Mouse (Mus musculus) CH12.LX (cell line): ENCODE measurements around the gene Hcrtr1. TPM values are rescaled to one million over a fixed set of nuclear protein-coding genes. Genes with fewer than 3 reads are reported as not detected.

Experiments used
- DNase-seq: peaks from one replicate; pipeline ENCODE4 v3.0.0-alpha.2; 2013; ENCODE audit errors: extremely low read depth
- H3K27ac ChIP-seq: 2 replicates; pipeline ENCODE4 v1.5.1; 2012; ENCODE audit warnings: low read depth, mild to moderate bottlenecking, control low read depth, moderate library complexity; ENCODE audit not compliant: insufficient read depth
- H3K27me3 ChIP-seq: replicated peaks from 2 replicates; pipeline ENCODE3; 2012; ENCODE audit warnings: inconsistent platforms
- H3K36me3 ChIP-seq, 2 experiments: replicated peaks in 1 of 2; 2 replicates each; pipeline versions ENCODE3 to v1.6.1; 2012; ENCODE audit warnings: inconsistent platforms in 1 of 2, low read length in 1 of 2, mild to moderate bottlenecking in 1 of 2, mixed read lengths in 1 of 2, moderate library complexity in 1 of 2; ENCODE audit not compliant: control insufficient read depth in 1 of 2, insufficient read depth in 1 of 2
- H3K4me1 ChIP-seq, 2 experiments: 2 replicates each; pipeline ENCODE4 v1.6.1; 2012; ENCODE audit warnings: inconsistent platforms in 1 of 2, moderate library complexity in 1 of 2; ENCODE audit not compliant: insufficient read depth in 2 of 2, control insufficient read depth in 1 of 2
- H3K4me2 ChIP-seq: 2 replicates; pipeline ENCODE4 v1.6.1; 2012; ENCODE audit warnings: low read depth, mild to moderate bottlenecking, control low read depth; ENCODE audit not compliant: poor library complexity, insufficient read depth, severe bottlenecking
- H3K4me3 ChIP-seq, 3 experiments: fragments of 150-350 bp in 1 of 3; sonication (generic) in 1 of 3; replicated peaks in 1 of 3; 2 replicates each; pipeline versions ENCODE3 to v1.5.1; 2011 to 2012; ENCODE audit warnings: low read depth in 2 of 3, low read length in 2 of 3, mild to moderate bottlenecking in 2 of 3, moderate library complexity in 2 of 3, control low read depth in 1 of 3, improper control_type of control experiment in 1 of 3, inconsistent platforms in 1 of 3, mixed read lengths in 1 of 3; ENCODE audit not compliant: poor library complexity in 1 of 3
- H3K79me2 ChIP-seq: replicated peaks from 2 replicates; pipeline ENCODE4 v1.6.1; 2012; ENCODE audit warnings: mild to moderate bottlenecking, moderate library complexity; ENCODE audit not compliant: control insufficient read depth, poor library complexity, insufficient read depth, severe bottlenecking; ENCODE audit errors: extremely low read depth
- H3K9ac ChIP-seq: 2 replicates; pipeline ENCODE4 v1.6.1; 2012; ENCODE audit warnings: low read depth, mild to moderate bottlenecking, control low read depth, moderate library complexity; ENCODE audit not compliant: insufficient read depth
- H3K9me3 ChIP-seq: replicated peaks from 2 replicates; pipeline ENCODE3; 2012; ENCODE audit warnings: low read length, inconsistent platforms, mixed read lengths
- CTCF ChIP-seq, 2 experiments: IDR thresholded peaks in 1 of 2; conservative IDR thresholded peaks in 1 of 2; 2 replicates each; pipeline ENCODE4 v1.5.1; 2011 to 2012; ENCODE audit warnings: low read depth in 2 of 2, low read length in 2 of 2, improper control_type of control experiment in 1 of 2, inconsistent platforms in 1 of 2, mild to moderate bottlenecking in 1 of 2, moderate library complexity in 1 of 2
- E2F4 ChIP-seq: IDR thresholded peaks from 2 replicates; pipeline ENCODE4 v1.6.1; 2011; ENCODE audit warnings: low read depth, low read length, improper control_type of control experiment; ENCODE audit not compliant: insufficient replicate concordance
- ELF1 ChIP-seq: IDR thresholded peaks from 2 replicates; pipeline ENCODE4 v1.6.1; 2014; ENCODE audit warnings: low read depth, mild to moderate bottlenecking, inconsistent platforms, low read length, improper control_type of control experiment
- GABPA ChIP-seq: IDR thresholded peaks from 2 replicates; pipeline ENCODE4 v1.6.1; 2012; ENCODE audit warnings: low read depth, low read length, improper control_type of control experiment, inconsistent platforms; ENCODE audit not compliant: insufficient replicate concordance
- IRF4 ChIP-seq: IDR thresholded peaks from 2 replicates; pipeline ENCODE4 v1.6.1; 2014; ENCODE audit warnings: low read depth, mild to moderate bottlenecking, inconsistent platforms, low read length, improper control_type of control experiment
- JUND ChIP-seq: conservative IDR thresholded peaks from 2 replicates; pipeline ENCODE4 v1.6.1; 2011; ENCODE audit warnings: low read depth, low read length, improper control_type of control experiment
- KAT2A ChIP-seq: IDR thresholded peaks from 2 replicates; pipeline ENCODE4 v1.6.1; 2012; ENCODE audit warnings: low read length, improper control_type of control experiment, inconsistent platforms; ENCODE audit not compliant: insufficient replicate concordance
- NRF1 ChIP-seq: IDR thresholded peaks from 2 replicates; pipeline ENCODE4 v1.6.1; 2014; ENCODE audit warnings: low read depth, mild to moderate bottlenecking, inconsistent platforms, low read length, improper control_type of control experiment, moderate library complexity
- PAX5 ChIP-seq: IDR thresholded peaks from 2 replicates; pipeline ENCODE4 v1.6.1; 2012; ENCODE audit warnings: low read length, inconsistent platforms, mixed read lengths
- POLR2AphosphoS2 ChIP-seq: IDR thresholded peaks from 2 replicates; pipeline ENCODE4 v1.6.1; 2011; ENCODE audit warnings: low read depth, low read length, improper control_type of control experiment
- RCOR1 ChIP-seq: conservative IDR thresholded peaks from 2 replicates; pipeline ENCODE4 v1.6.1; 2012; ENCODE audit warnings: low read depth, mild to moderate bottlenecking, inconsistent platforms, low read length, improper control_type of control experiment
- TBP ChIP-seq: conservative IDR thresholded peaks from 2 replicates; pipeline ENCODE4 v1.6.1; 2011; ENCODE audit warnings: low read depth, low read length, improper control_type of control experiment
- UBTF ChIP-seq: IDR thresholded peaks from 2 replicates; pipeline ENCODE4 v1.6.1; 2012; ENCODE audit warnings: low read depth, mild to moderate bottlenecking, inconsistent platforms, low read length, improper control_type of control experiment, moderate library complexity
- USF2 ChIP-seq: conservative IDR thresholded peaks from 2 replicates; pipeline ENCODE4 v1.6.1; 2011; ENCODE audit warnings: low read depth, low read length, improper control_type of control experiment
- ZKSCAN1 ChIP-seq: IDR thresholded peaks from 2 replicates; pipeline ENCODE4 v1.6.1; 2012; ENCODE audit warnings: low read depth, inconsistent platforms, low read length, improper control_type of control experiment, borderline replicate concordance
- ZNF384 ChIP-seq: IDR thresholded peaks from 2 replicates; pipeline ENCODE4 v1.6.1; 2012; ENCODE audit warnings: low read depth, low read length, improper control_type of control experiment, inconsistent platforms
- dilution Hi-C: fragments of 300-500 bp; cut with MboI; formaldehyde crosslinking; loops from 2 replicates; pipeline ENCODE4 v1.14.3; 2020; ENCODE audit warnings: low sequenced_read_pairs; ENCODE audit not compliant: extremely low pct_unique_long_range_greater_than_20kb, extremely low pct_ligation_motif_present
- in situ Hi-C: fragments of 300-500 bp; cut with MboI; formaldehyde crosslinking; loops from 3 replicates; pipeline ENCODE4 v1.14.3; 2019; ENCODE audit warnings: low sequenced_read_pairs, low pct_ligation_motif_present, low pct_unique_long_range_greater_than_20kb, mixed read lengths
- polyA plus RNA-seq: library from polyadenylated mRNA; unstranded; fragments of >175 nt; gene quantifications from 2 replicates; pipeline ENCODE4 v1.2.1, GENCODE M21; 2012; ENCODE audit warnings: low read depth; ENCODE audit not compliant: insufficient read length
- total RNA-seq, 2 experiments: library from RNA; depleted of rRNA; stranded (reverse); fragments of 300-350 nt in 1 of 2; fragments of >200 nt in 1 of 2; gene quantifications; 2 replicates each; pipeline ENCODE4 v1.2.3; 2012 to 2014

Hcrtr1 gene
- total and polyA plus RNA-seq, 3 experiments: not detected

DNA sequence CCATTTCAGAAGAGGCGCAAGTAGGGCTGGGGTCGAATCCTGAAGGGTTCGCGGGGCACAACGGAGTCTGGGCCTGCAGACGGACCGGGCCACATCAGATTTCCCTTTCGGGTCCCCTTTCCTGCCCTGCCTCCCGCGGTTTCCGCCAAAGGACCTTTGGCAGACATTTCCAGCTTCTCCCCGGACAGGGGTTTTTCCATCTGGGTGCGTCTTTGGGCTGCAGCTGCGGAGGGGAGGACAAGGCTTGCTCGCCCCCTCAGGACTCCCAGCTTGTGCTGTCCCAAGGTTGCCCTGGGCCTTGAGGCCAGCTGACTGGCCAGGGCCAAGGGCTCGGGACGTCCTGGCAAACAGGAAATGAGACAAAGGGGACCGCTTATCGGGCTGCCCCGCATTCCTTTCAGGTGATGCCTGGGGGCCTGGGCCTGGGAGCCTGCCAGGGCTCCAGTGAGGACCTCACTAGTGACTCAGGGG lies 24.3 kb upstream of the Hcrtr1 start:
- no peak overlapping the region for H3K4me2 ChIP-seq
- dilution Hi-C loops (no loop called here), in situ Hi-C loops (no loop called here)
- TF ChIP-seq PAX5 (no peak), USF2 (no peak), KAT2A (no peak), TBP (no peak), POLR2AphosphoS2 (no peak), JUND (no peak), ZKSCAN1 (no peak), ELF1 (no peak), UBTF (no peak)
- H3K9me3 ChIP-seq: no peaks in the 10 kb centered on the region
- H3K79me2 ChIP-seq: no peaks in the 10 kb centered on the region
- no peak overlapping the region for H3K4me3 ChIP-seq
- no peak overlapping the region for H3K9ac ChIP-seq
- DNase-seq: no peak
- H3K27me3 ChIP-seq: peaks cover 90% of the 10 kb centered on the region
- peaks cover 4 to 5% of the 10 kb centered on the region in 2 experiments for H3K4me1 ChIP-seq
- H3K27ac ChIP-seq: no peak overlapping the region
- H3K36me3 ChIP-seq: no peaks in the 10 kb centered on the region

DNA sequence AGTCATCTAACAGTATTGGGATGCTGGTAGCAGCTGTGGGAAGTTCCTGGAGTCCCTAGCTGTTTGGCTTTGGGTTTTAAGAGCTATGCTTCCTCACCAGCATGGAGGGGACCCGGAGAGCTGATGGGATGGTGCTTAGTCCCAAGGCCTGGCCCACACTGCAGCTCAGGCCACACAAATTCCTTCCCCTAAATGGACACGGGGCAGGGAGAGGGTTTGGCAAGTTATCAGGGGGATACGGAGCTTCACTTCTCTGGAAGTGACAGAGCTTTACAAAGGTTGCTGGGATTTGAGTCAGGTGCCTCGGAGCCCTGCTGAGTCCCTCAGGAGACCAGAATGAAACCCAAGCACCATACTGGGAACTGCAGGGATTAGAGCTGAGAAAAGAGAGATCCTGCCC lies 22.2 kb upstream of the Hcrtr1 start:
- H3K4me3 ChIP-seq: no peak overlapping the region
- H3K9me3 ChIP-seq: peaks cover 1% of the 10 kb centered on the region
- H3K4me1 ChIP-seq: no peaks in the 10 kb centered on the region
- dilution Hi-C loops: no loop called here
- no peak overlapping the region for H3K27ac ChIP-seq
- no peaks in the 10 kb centered on the region for H3K36me3 ChIP-seq
- H3K4me2 ChIP-seq: no peak overlapping the region
- DNase-seq: no peak
- peaks cover 90% of the 10 kb centered on the region for H3K27me3 ChIP-seq
- no peaks in the 10 kb centered on the region for H3K79me2 ChIP-seq
- in situ Hi-C loops: no loop called here
- H3K9ac ChIP-seq: no peak overlapping the region
- TF ChIP-seq E2F4: no peak
- no peak for TF ChIP-seq RCOR1
- TF ChIP-seq IRF4: no peak
- TF ChIP-seq KAT2A: no peak
- no peak for TF ChIP-seq ZKSCAN1
- TF ChIP-seq NRF1: no peak

DNA sequence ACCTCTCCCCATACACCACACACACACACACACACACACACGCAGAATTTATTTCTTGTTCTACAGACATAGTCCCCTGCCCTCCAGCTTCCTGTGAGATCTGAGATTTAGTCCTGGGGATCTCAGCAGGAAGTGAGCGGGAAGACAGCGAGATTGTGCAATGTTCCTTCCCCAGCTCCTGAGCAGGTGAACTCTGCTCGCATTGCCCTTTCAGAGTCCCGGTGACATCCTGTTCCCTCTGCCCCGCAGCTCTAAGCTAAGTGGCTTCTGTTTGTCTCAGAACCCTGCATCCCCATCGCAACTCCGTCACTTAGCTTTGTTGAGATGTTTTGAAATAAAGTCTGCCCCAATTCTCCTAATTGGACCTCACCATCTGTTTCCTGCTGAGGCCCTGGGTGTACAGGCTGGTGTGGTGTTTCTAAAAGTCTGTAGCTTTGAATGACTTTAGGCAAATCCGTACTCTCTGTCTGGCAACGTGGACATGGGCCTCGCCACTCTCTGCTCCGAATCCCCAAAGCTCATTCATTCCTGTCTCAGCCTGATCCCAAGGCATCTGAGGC lies 17.7 kb upstream of the Hcrtr1 start:
- no peaks in the 10 kb centered on the region for H3K4me1 ChIP-seq
- peaks cover 4% of the 10 kb centered on the region for H3K9me3 ChIP-seq
- H3K4me3 ChIP-seq: no peak overlapping the region
- in situ Hi-C loops: no loop called here
- no peak overlapping the region for H3K9ac ChIP-seq
- dilution Hi-C loops: no loop called here
- TF ChIP-seq CTCF (conservative IDR thresholded peaks at IDR 0.05 in 1 of 2, IDR thresholded peaks at IDR 0.05 in 1 of 2; ENCODE audit: low read depth in 2 of 2, low read length in 2 of 2) (no peak), GABPA (no peak), E2F4 (no peak), NRF1 (no peak), KAT2A (no peak), ZNF384 (no peak)
- no peaks in the 10 kb centered on the region for H3K36me3 ChIP-seq
- DNase-seq: no peak
- no peak overlapping the region for H3K27ac ChIP-seq
- H3K27me3 ChIP-seq: peaks cover 86% of the 10 kb centered on the region
- H3K4me2 ChIP-seq: no peak overlapping the region
- no peaks in the 10 kb centered on the region for H3K79me2 ChIP-seq
